9 mouse cellular contexts compared by ENCODE assay signal in the genomic region with DNA sequence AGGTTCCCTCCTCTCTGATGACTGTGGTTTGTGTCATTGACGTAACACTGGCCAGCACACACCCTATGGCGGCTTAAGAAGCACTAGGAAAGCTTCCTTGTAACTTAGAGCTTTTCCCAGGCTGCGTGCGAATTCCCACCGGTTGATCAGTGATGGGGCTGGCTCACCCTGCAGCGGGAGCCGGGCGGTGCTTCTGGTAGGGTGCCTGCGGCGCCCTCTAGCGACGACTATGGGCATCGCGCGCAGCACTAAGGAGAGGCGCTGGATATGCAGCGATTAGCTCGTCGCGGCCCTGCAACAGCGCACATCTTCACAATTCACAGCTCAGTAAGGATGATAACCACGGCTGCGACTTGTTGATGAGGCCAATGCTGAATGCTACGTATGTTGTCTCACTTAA. TPM values are rescaled to one million over a fixed set of nuclear protein-coding genes. Genes with fewer than 3 reads are reported as not detected.
DNase-seq lines count a peak whose midpoint lies in the region; ATAC-seq and TF ChIP-seq lines count a peak whose summit lies in the region.
"Had no signal": no experiment of that assay in that cellular context is flagged by ENCODE, and none has a peak within 500 bp of the region (broad histone marks: within the 10 kb centered on the region; RNA-seq: fewer than 3 reads in every experiment).

No protein-coding gene starts in this region.

- no peak for TF ChIP-seq POLR2A in spleen, adult 2 months (IDR thresholded peaks at IDR 0.05; ENCODE audit: low read depth, low read length)

- DNase-seq in spleen, adult 2 months (ENCODE audit: low read depth in 1 of 2, low spot score in 2 of 2): no peak
- DNase-seq in spleen, postnatal 36 days (ENCODE audit: low spot score in 2 of 2): no peak
- DNase-seq in neural tube, embryonic 11.5 days (ENCODE audit: low spot score): peak; percentile 88
- DNase-seq in thymus, postnatal 25 days: peak; percentile 30
- DNase-seq: liver, embryonic 13.5 days had no signal

- peaks cover 7% of the 10 kb centered on the region for H3K9me3 ChIP-seq in embryonic facial prominence, embryonic 13.5 days
- H3K9me3 ChIP-seq in heart, embryonic 12.5 days (replicated peaks): peaks cover 4% of the 10 kb centered on the region; the same call in 1 of the 2 replicates
- peaks cover 6% of the 10 kb centered on the region; the same call in 1 of the 2 replicates for H3K9me3 ChIP-seq in kidney, embryonic 16.5 days (ENCODE audit: low read length)
- no peaks in the 10 kb centered on the region for H3K9me3 ChIP-seq in limb, embryonic 13.5 days
- no peaks in the 10 kb centered on the region for H3K9me3 ChIP-seq in neural tube, embryonic 11.5 days (ENCODE audit: control insufficient read depth, low read length)

- no peaks in the 10 kb centered on the region; the same call in 1 of the 2 replicates for H3K4me1 ChIP-seq in spleen, adult 2 months (ENCODE audit: control insufficient read depth, insufficient read depth, insufficient read length)
- peaks cover 10% of the 10 kb centered on the region; the same call in 1 of the 2 replicates for H3K4me1 ChIP-seq in embryonic facial prominence, embryonic 13.5 days
- H3K4me1 ChIP-seq in heart, embryonic 12.5 days (replicated peaks): 0 out of 2 replicates have a peak, but pooled peaks cover 5% of the 10 kb centered on the region
- peaks cover 7% of the 10 kb centered on the region; the same call in 1 of the 2 replicates for H3K4me1 ChIP-seq in kidney, embryonic 16.5 days (ENCODE audit: insufficient read depth, low read length)
- H3K4me1 ChIP-seq in limb, embryonic 13.5 days: 0 out of 2 replicates have a peak, but pooled peaks cover 11% of the 10 kb centered on the region
- H3K4me1 ChIP-seq in neural tube, embryonic 11.5 days (ENCODE audit: control insufficient read depth, insufficient read depth, low read length): no peaks in the 10 kb centered on the region
- H3K4me1 ChIP-seq: liver, embryonic 13.5 days had no signal

- peak overlapping the region; percentile 43 for H3K4me2 ChIP-seq in embryonic facial prominence, embryonic 13.5 days
- H3K4me2 ChIP-seq in heart, embryonic 12.5 days: peak overlapping the region; percentile 15; the same call in 1 of the 2 replicates
- peak overlapping the region; percentile 24 for H3K4me2 ChIP-seq in kidney, embryonic 16.5 days (replicated peaks; ENCODE audit: low read depth, low read length)
- peak overlapping the region; percentile 45 for H3K4me2 ChIP-seq in limb, embryonic 13.5 days (replicated peaks)
- H3K4me2 ChIP-seq in neural tube, embryonic 11.5 days (ENCODE audit: low read depth): peak overlapping the region; percentile 15
- H3K4me2 ChIP-seq: liver, embryonic 13.5 days had no signal

- no peak overlapping the region for H3K4me3 ChIP-seq in spleen, adult 2 months (ENCODE audit: extremely low read depth, insufficient read depth, insufficient read length)
- peak overlapping the region; percentile 9; the same call in 1 of the 2 replicates for H3K4me3 ChIP-seq in embryonic facial prominence, embryonic 13.5 days
- no peak overlapping the region for H3K4me3 ChIP-seq in heart, embryonic 12.5 days
- no peak overlapping the region for H3K4me3 ChIP-seq in kidney, embryonic 16.5 days (ENCODE audit: low read length)
- no peak overlapping the region for H3K4me3 ChIP-seq in limb, embryonic 13.5 days
- no peak overlapping the region for H3K4me3 ChIP-seq in neural tube, embryonic 11.5 days (ENCODE audit: low read depth, low read length)
- H3K4me3 ChIP-seq: liver, embryonic 13.5 days had no signal

- TF ChIP-seq CTCF in spleen, adult 2 months (IDR thresholded peaks at IDR 0.05; ENCODE audit: extremely low read depth, insufficient read depth, insufficient read length, insufficient replicate concordance): peak; percentile 33; the same call in 1 of the 2 replicates

- H3K27ac ChIP-seq in spleen, adult 2 months (ENCODE audit: insufficient read depth, low read length): no peak overlapping the region
- H3K27ac ChIP-seq in embryonic facial prominence, embryonic 13.5 days: no peak overlapping the region
- no peak overlapping the region for H3K27ac ChIP-seq in heart, embryonic 12.5 days (ENCODE audit: poor library complexity, severe bottlenecking)
- H3K27ac ChIP-seq in kidney, embryonic 16.5 days (ENCODE audit: low read length): no peak overlapping the region
- H3K27ac ChIP-seq in limb, embryonic 13.5 days: no peak overlapping the region
- H3K27ac ChIP-seq in neural tube, embryonic 11.5 days (ENCODE audit: low read depth, low read length): no peak overlapping the region
- H3K27ac ChIP-seq: liver, embryonic 13.5 days had no signal

- H3K36me3 ChIP-seq in spleen, adult 2 months (ENCODE audit: control insufficient read depth, insufficient read depth, low read length): no peaks in the 10 kb centered on the region
- no peaks in the 10 kb centered on the region for H3K36me3 ChIP-seq in embryonic facial prominence, embryonic 13.5 days
- no peaks in the 10 kb centered on the region for H3K36me3 ChIP-seq in heart, embryonic 12.5 days
- no peaks in the 10 kb centered on the region for H3K36me3 ChIP-seq in kidney, embryonic 16.5 days (ENCODE audit: insufficient read depth, low read length)
- H3K36me3 ChIP-seq in limb, embryonic 13.5 days: no peaks in the 10 kb centered on the region
- H3K36me3 ChIP-seq in neural tube, embryonic 11.5 days (ENCODE audit: control insufficient read depth, insufficient read depth, low read length): no peaks in the 10 kb centered on the region
- H3K36me3 ChIP-seq: liver, embryonic 13.5 days had no signal

- ATAC-seq in embryonic facial prominence, embryonic 13.5 days (ENCODE audit: insufficient number of reproducible peaks, insufficient read depth, low FRiP score, low TSS enrichment, low read depth): no peak
- no peak for ATAC-seq in heart, embryonic 12.5 days (ENCODE audit: insufficient number of reproducible peaks, low FRiP score)
- no peak for ATAC-seq in kidney, embryonic 16.5 days (ENCODE audit: low FRiP score, low TSS enrichment)
- ATAC-seq in limb, embryonic 13.5 days (ENCODE audit: low FRiP score, low read depth): no peak; the same call in 1 of the 2 replicates
- no peak for ATAC-seq in neural tube, embryonic 11.5 days (ENCODE audit: insufficient read depth, low FRiP score, low TSS enrichment)

- H3K9ac ChIP-seq in embryonic facial prominence, embryonic 13.5 days: peak overlapping the region; percentile 37; the same call in 1 of the 2 replicates
- no peak overlapping the region for H3K9ac ChIP-seq in heart, embryonic 12.5 days
- no peak overlapping the region for H3K9ac ChIP-seq in kidney, embryonic 16.5 days (replicated peaks; ENCODE audit: low read length)
- H3K9ac ChIP-seq in limb, embryonic 13.5 days: no peak overlapping the region
- H3K9ac ChIP-seq in neural tube, embryonic 11.5 days (ENCODE audit: low read length): peak overlapping the region; percentile 8; the same call in 1 of the 2 replicates
- H3K9ac ChIP-seq: liver, embryonic 13.5 days had no signal

- WGBS in spleen, adult 2 months: 6% methylated on average over 24 of the region's 24 CpGs
- WGBS in embryonic facial prominence, embryonic 13.5 days: 2% methylated on average over 24 of the region's 24 CpGs
- 2% methylated on average over 24 of the region's 24 CpGs for WGBS in heart, embryonic 12.5 days
- WGBS in kidney, embryonic 16.5 days: 2% methylated on average over 24 of the region's 24 CpGs
- 2% methylated on average over 24 of the region's 24 CpGs for WGBS in limb, embryonic 13.5 days
- 1% methylated on average over 24 of the region's 24 CpGs for WGBS in neural tube, embryonic 11.5 days

- H3K27me3 ChIP-seq in spleen, adult 2 months (ENCODE audit: control insufficient read depth, insufficient read depth, low read length): peaks cover 6% of the 10 kb centered on the region
- H3K27me3 ChIP-seq in embryonic facial prominence, embryonic 13.5 days: peaks cover 39% of the 10 kb centered on the region
- H3K27me3 ChIP-seq in heart, embryonic 12.5 days (replicated peaks): peaks cover 63% of the 10 kb centered on the region
- peaks cover 13% of the 10 kb centered on the region; the same call in 1 of the 2 replicates for H3K27me3 ChIP-seq in kidney, embryonic 16.5 days (ENCODE audit: insufficient read depth, low read length)
- H3K27me3 ChIP-seq in limb, embryonic 13.5 days: peaks cover 60% of the 10 kb centered on the region
- H3K27me3 ChIP-seq in neural tube, embryonic 11.5 days (ENCODE audit: control insufficient read depth, insufficient read depth, low read length): peaks cover 12% of the 10 kb centered on the region; the same call in 1 of the 2 replicates

RNA-seq across cellular contexts. Expression of a gene that starts 3.4 kb away (rescaled TPM):
- polyA plus RNA-seq in spleen, adult 2 months (2012; rRNA removed): 0.08 and 0.19 TPM in 2 replicates
- 2.7 and 3.5 TPM in 2 replicates for polyA plus RNA-seq in embryonic facial prominence, embryonic 13.5 days (2015; fragmentation: Nextera tagmentation; extraction: Ambion mirVana)
- 2.4 and 3.0 TPM in 2 replicates for polyA plus RNA-seq in heart, embryonic 12.5 days (2016; fragmentation: Nextera tagmentation; extraction: Ambion mirVana)
- 6.1 and 8.1 TPM in 2 replicates for polyA plus RNA-seq in kidney, embryonic 16.5 days (2015; fragmentation: Nextera tagmentation; extraction: Ambion mirVana)
- polyA plus RNA-seq in limb, embryonic 13.5 days (2015; fragmentation: Nextera tagmentation; extraction: Ambion mirVana): 2.7 and 3.4 TPM in 2 replicates
- 8.5 and 10.7 TPM in 2 replicates for polyA plus RNA-seq in neural tube, embryonic 11.5 days (2014; fragmentation: Nextera tagmentation; extraction: Ambion mirVana)

RNA-seq across cellular contexts. Expression of a gene that starts 43.1 kb away (rescaled TPM):
- polyA plus RNA-seq in spleen, adult 2 months (2012; rRNA removed): not detected in 2 replicates
- polyA plus RNA-seq in embryonic facial prominence, embryonic 13.5 days (2015; fragmentation: Nextera tagmentation; extraction: Ambion mirVana): not detected in 2 replicates
- not detected in 2 replicates for polyA plus RNA-seq in heart, embryonic 12.5 days (2016; fragmentation: Nextera tagmentation; extraction: Ambion mirVana)
- not detected in 2 replicates for polyA plus RNA-seq in kidney, embryonic 16.5 days (2015; fragmentation: Nextera tagmentation; extraction: Ambion mirVana)
- polyA plus RNA-seq in limb, embryonic 13.5 days (2015; fragmentation: Nextera tagmentation; extraction: Ambion mirVana): not detected in 2 replicates
- not detected in 2 replicates for polyA plus RNA-seq in neural tube, embryonic 11.5 days (2014; fragmentation: Nextera tagmentation; extraction: Ambion mirVana)
- polyA plus RNA-seq: liver, embryonic 13.5 days had no signal

Comparison
In these comparisons a context has a peak if more than half of its experiments do, and no peak if none do; other contexts are left out.
1. DNase-seq: peak in neural tube, embryonic 11.5 days (single experiment) and thymus, postnatal 25 days (single experiment); none in spleen, adult 2 months (0 of 2) and spleen, postnatal 36 days (0 of 2).
2. H3K9ac ChIP-seq: peak in embryonic facial prominence, embryonic 13.5 days (single experiment) and neural tube, embryonic 11.5 days (single experiment); none in heart, embryonic 12.5 days (single experiment), kidney, embryonic 16.5 days (single experiment) and limb, embryonic 13.5 days (single experiment).
3. Peak in every context shown above with its lines, with median percentiles within 50 percentile points of each other: H3K4me2 ChIP-seq.